Mouse (Mus musculus): Measurements from ENCODE around the gene Myo7a. TPM values are rescaled to one million over a fixed set of nuclear protein-coding genes. Genes with fewer than 3 reads are reported as not detected.
A peak's percentile ranks its signal among the peaks of the same experiment; 100 is the strongest.

Gene Myo7a
- total and polyA plus RNA-seq, 2 experiments from 2014 or later: 3.6 to 20.0 TPM

GRCm38 (mm10) chr7:98117012-98117660, 2.2 kb downstream of the Myo7a start:
- WGBS: 21% methylated on average over 11 of the region's 11 CpGs
- ATAC-seq (ENCODE audit: insufficient read depth, low read depth): peak; percentile 40

GRCm38 (mm10) chr7:98114656-98115055, 4.7 kb downstream of the Myo7a start:
- no peak for TF ChIP-seq CTCF (IDR thresholded peaks at IDR 0.05; ENCODE audit: low read depth)
- TF ChIP-seq EP300 (IDR thresholded peaks at IDR 0.05; ENCODE audit: low read depth): no peak
- no peak overlapping the region for H3K9ac ChIP-seq (replicated peaks; ENCODE audit: low read depth, low read length)
- H3K4me2 ChIP-seq (ENCODE audit: low read depth, low read length): no peak overlapping the region
- WGBS: 47% methylated on average over 6 of the region's 6 CpGs
- no peaks in the 10 kb centered on the region for H3K9me3 ChIP-seq (replicated peaks; ENCODE audit: control insufficient read depth, low read length)
- H3K4me3 ChIP-seq (ENCODE audit: low read depth, low read length): no peak overlapping the region
- H3K36me3 ChIP-seq (replicated peaks; ENCODE audit: control insufficient read depth, insufficient read depth, low read length): no peaks in the 10 kb centered on the region
- ATAC-seq (ENCODE audit: insufficient read depth, low read depth) (no peak), DNase-seq (ENCODE audit: low spot score) (no peak)
- peaks cover 32% of the 10 kb centered on the region for H3K27me3 ChIP-seq (ENCODE audit: control insufficient read depth, insufficient read depth, low read length)
- H3K27ac ChIP-seq (ENCODE audit: low read depth): no peak overlapping the region
- peaks cover 12% of the 10 kb centered on the region; the same call in 1 of the 2 replicates for H3K4me1 ChIP-seq (ENCODE audit: control insufficient read depth, insufficient read depth)

More at GRCm38 (mm10) chr7:98117012-98117660, 2.2 kb downstream of the Myo7a start:
- H3K4me2 ChIP-seq (ENCODE audit: low read depth, low read length): no peak overlapping the region
- no peaks in the 10 kb centered on the region for H3K36me3 ChIP-seq (replicated peaks; ENCODE audit: control insufficient read depth, insufficient read depth, low read length)
- no peaks in the 10 kb centered on the region for H3K9me3 ChIP-seq (replicated peaks; ENCODE audit: control insufficient read depth, low read length)
- peaks cover 9% of the 10 kb centered on the region for H3K27me3 ChIP-seq (ENCODE audit: control insufficient read depth, insufficient read depth, low read length)
- H3K9ac ChIP-seq (replicated peaks; ENCODE audit: low read depth, low read length): no peak overlapping the region
- TF ChIP-seq EP300 (IDR thresholded peaks at IDR 0.05; ENCODE audit: low read depth): no peak
- TF ChIP-seq CTCF (IDR thresholded peaks at IDR 0.05; ENCODE audit: low read depth): no peak
- peaks cover 8% of the 10 kb centered on the region; the same call in 1 of the 2 replicates for H3K4me1 ChIP-seq (ENCODE audit: control insufficient read depth, insufficient read depth)
- no peak for DNase-seq (ENCODE audit: low spot score)
- no peak overlapping the region for H3K4me3 ChIP-seq (ENCODE audit: low read depth, low read length)
- peak overlapping the region; percentile 11; the same call in 1 of the 2 replicates for H3K27ac ChIP-seq (ENCODE audit: low read depth)

GRCm38 (mm10) chr7:98111233-98111632, 8.1 kb downstream of the Myo7a start:
- no peak for DNase-seq (ENCODE audit: low spot score)
- 8% methylated on average over 25 of the region's 25 CpGs for WGBS
- Histone ChIP-seq H3K27me3 (ENCODE audit: control insufficient read depth, insufficient read depth, low read length) (peaks cover 32% of the 10 kb centered on the region), H3K4me2 (ENCODE audit: low read depth, low read length) (peak overlapping the region; percentile 37), H3K36me3 (replicated peaks; ENCODE audit: control insufficient read depth, insufficient read depth, low read length) (no peaks in the 10 kb centered on the region), H3K9me3 (replicated peaks; ENCODE audit: control insufficient read depth, low read length) (no peaks in the 10 kb centered on the region), H3K4me3 (ENCODE audit: low read depth, low read length) (peak overlapping the region; percentile 21; the same call in 1 of the 2 replicates), H3K4me1 (ENCODE audit: control insufficient read depth, insufficient read depth) (0 out of 2 replicates have a peak, but pooled peaks cover 3% of the 10 kb centered on the region), H3K27ac (ENCODE audit: low read depth) (no peak overlapping the region), H3K9ac (replicated peaks; ENCODE audit: low read depth, low read length) (no peak overlapping the region; the same call in 1 of the 2 replicates)
- no peak for ATAC-seq (ENCODE audit: insufficient read depth, low read depth)
- TF ChIP-seq CTCF (IDR thresholded peaks at IDR 0.05; ENCODE audit: low read depth) (no peak), EP300 (IDR thresholded peaks at IDR 0.05; ENCODE audit: low read depth) (no peak)

DNA sequence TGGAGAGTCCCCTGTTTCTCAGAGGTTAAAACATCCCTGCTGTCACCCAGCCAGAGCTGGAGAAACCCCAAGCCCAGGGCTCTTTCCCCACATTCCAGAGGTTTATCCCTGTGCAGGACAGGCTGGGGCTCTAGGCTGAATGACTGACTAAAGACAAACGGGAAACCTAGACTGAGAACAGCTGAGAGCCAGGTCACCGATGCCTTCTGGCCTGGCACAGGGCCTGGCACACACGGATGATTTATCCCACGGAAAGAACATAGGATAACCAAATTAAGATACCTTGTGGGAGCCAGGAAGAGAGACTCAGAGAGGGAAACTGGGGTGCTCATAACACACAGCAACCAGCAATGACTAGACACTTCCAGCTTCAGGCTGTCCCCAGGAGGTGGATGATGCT, 9.6 kb downstream of the Myo7a start:
- H3K27me3 ChIP-seq (ENCODE audit: control insufficient read depth, insufficient read depth, low read length): peaks cover 32% of the 10 kb centered on the region
- H3K36me3 ChIP-seq (replicated peaks; ENCODE audit: control insufficient read depth, insufficient read depth, low read length): no peaks in the 10 kb centered on the region
- TF ChIP-seq EP300 (IDR thresholded peaks at IDR 0.05; ENCODE audit: low read depth) (no peak), CTCF (IDR thresholded peaks at IDR 0.05; ENCODE audit: low read depth) (no peak)
- no peak overlapping the region for H3K9ac ChIP-seq (replicated peaks; ENCODE audit: low read depth, low read length)
- no peak for ATAC-seq (ENCODE audit: insufficient read depth, low read depth)
- H3K4me2 ChIP-seq (ENCODE audit: low read depth, low read length): no peak overlapping the region
- WGBS: 71% methylated on average over 4 of the region's 4 CpGs
- H3K4me1 ChIP-seq (ENCODE audit: control insufficient read depth, insufficient read depth): peaks cover 11% of the 10 kb centered on the region; the same call in 1 of the 2 replicates
- DNase-seq (ENCODE audit: low spot score): no peak
- no peak overlapping the region for H3K27ac ChIP-seq (ENCODE audit: low read depth)
- H3K9me3 ChIP-seq (replicated peaks; ENCODE audit: control insufficient read depth, low read length): no peaks in the 10 kb centered on the region
- no peak overlapping the region for H3K4me3 ChIP-seq (ENCODE audit: low read depth, low read length)

DNA sequence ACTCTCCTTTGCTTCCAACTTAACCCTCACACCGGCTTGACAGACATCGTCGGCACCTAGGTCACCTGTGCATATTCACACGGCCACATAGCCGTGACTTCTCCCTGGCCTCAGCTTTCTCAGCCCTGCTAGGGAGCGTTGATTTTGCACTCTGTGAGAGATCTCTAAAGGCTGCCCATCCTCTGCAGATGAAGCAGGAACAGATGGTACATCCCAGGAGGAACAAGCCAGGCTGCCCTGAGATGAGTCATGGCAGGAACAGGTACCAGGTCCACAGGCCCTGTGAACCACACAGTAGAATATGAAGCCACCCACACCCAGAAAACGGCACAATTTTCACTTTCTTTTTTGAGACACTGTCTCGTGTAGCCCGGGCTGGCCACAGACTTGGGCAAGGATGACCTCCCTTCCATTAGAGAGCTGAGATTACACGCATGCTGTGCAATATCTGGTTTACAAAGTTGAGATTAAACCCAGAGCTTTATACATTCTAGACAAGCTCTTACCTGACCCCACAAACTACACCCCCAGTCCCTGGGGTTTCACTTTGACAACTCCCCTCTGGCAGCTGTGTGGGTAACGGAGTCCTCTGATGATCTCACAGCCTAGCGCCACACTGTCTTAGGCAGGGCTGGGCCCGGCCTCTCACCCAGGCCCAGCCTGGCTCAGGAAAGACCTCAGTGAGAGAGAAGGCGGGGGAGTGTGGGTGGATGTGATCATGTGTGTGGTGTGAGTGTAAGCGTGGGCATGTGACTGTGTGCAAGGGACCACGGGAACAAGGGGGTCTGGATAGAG, 10.5 kb downstream of the Myo7a start:
- no peak for ATAC-seq (ENCODE audit: insufficient read depth, low read depth)

More for the DNA sequence above, 10.5 kb downstream of the Myo7a start:
- Histone ChIP-seq H3K4me2 (ENCODE audit: low read depth, low read length) (no peak overlapping the region), H3K4me3 (ENCODE audit: low read depth, low read length) (no peak overlapping the region), H3K27me3 (ENCODE audit: control insufficient read depth, insufficient read depth, low read length) (peaks cover 32% of the 10 kb centered on the region), H3K27ac (ENCODE audit: low read depth) (no peak overlapping the region), H3K9me3 (replicated peaks; ENCODE audit: control insufficient read depth, low read length) (no peaks in the 10 kb centered on the region), H3K36me3 (replicated peaks; ENCODE audit: control insufficient read depth, insufficient read depth, low read length) (no peaks in the 10 kb centered on the region), H3K4me1 (ENCODE audit: control insufficient read depth, insufficient read depth) (peaks cover 15% of the 10 kb centered on the region), H3K9ac (replicated peaks; ENCODE audit: low read depth, low read length) (no peak overlapping the region)
- TF ChIP-seq CTCF (IDR thresholded peaks at IDR 0.05; ENCODE audit: low read depth) (no peak), EP300 (IDR thresholded peaks at IDR 0.05; ENCODE audit: low read depth) (no peak)
- WGBS: 77% methylated on average over 16 of the region's 16 CpGs
- no peak for DNase-seq (ENCODE audit: low spot score)

All from heart, postnatal 0 days (tissue).